Mouse (Mus musculus): ENCODE data around the gene 1700011L22Rik. TPM values are rescaled to one million over a fixed set of nuclear protein-coding genes. Genes with fewer than 3 reads are reported as not detected.
A peak's percentile ranks its signal among the peaks of the same experiment; 100 is the strongest.

Gene 1700011L22Rik
- polyA plus RNA-seq (2016; fragmentation: Nextera tagmentation; extraction: Ambion mirVana) = not detected in 2 replicates

GRCm38 (mm10) chr8:79248470-79248869 is at the start of gene 1700011L22Rik:
TSS of gene 1700011L22Rik (minus strand) at chr8:79248570.
- H3K4me3 ChIP-seq = no peak within 1 kb of the TSS
- H3K4me1 ChIP-seq = no peaks in the 10 kb centered on the region
- H3K4me2 ChIP-seq = no peak within 1 kb of the TSS
- ATAC-seq = no peak
- 67% methylated on average over 6 of the region's 6 CpGs for WGBS (ENCODE audit: insufficient replicate concordance)
- no peaks in the 10 kb centered on the region for H3K9me3 ChIP-seq (replicated peaks)
- no peaks in the 10 kb centered on the region for H3K27me3 ChIP-seq (replicated peaks)
- H3K27ac ChIP-seq = no peak within 1 kb of the TSS
- no peaks in the 10 kb centered on the region for H3K36me3 ChIP-seq
- H3K9ac ChIP-seq = no peak within 1 kb of the TSS

- H3K27ac ChIP-seq = no peak overlapping the region
- 55% methylated on average over 3 of the region's 3 CpGs for WGBS (ENCODE audit: insufficient replicate concordance)
- no peak for ATAC-seq
- no peaks in the 10 kb centered on the region for H3K9me3 ChIP-seq (replicated peaks)
- H3K36me3 ChIP-seq = no peaks in the 10 kb centered on the region
- H3K27me3 ChIP-seq (replicated peaks) = no peaks in the 10 kb centered on the region
- H3K9ac ChIP-seq = no peak overlapping the region
- peaks cover 23% of the 10 kb centered on the region for H3K4me1 ChIP-seq
- H3K4me3 ChIP-seq = no peak overlapping the region
- H3K4me2 ChIP-seq = no peak overlapping the region
These were observed 49.4 kb upstream of the 1700011L22Rik start for GRCm38 (mm10) chr8:79297763-79298162.

GRCm38 (mm10) chr8:79295276-79296105 is 47.1 kb upstream of the 1700011L22Rik start:
- H3K4me2 ChIP-seq = peak overlapping the region; percentile 89
- H3K27ac ChIP-seq = peak overlapping the region; percentile 84
- H3K27me3 ChIP-seq (replicated peaks) = no peaks in the 10 kb centered on the region
- ATAC-seq = no peak
- H3K4me3 ChIP-seq = peak overlapping the region; percentile 78
- no peaks in the 10 kb centered on the region for H3K9me3 ChIP-seq (replicated peaks)
- H3K9ac ChIP-seq = peak overlapping the region; percentile 90
- 14% methylated on average over 18 of the region's 18 CpGs for WGBS (ENCODE audit: insufficient replicate concordance)
- no peaks in the 10 kb centered on the region for H3K36me3 ChIP-seq
- peaks cover 28% of the 10 kb centered on the region for H3K4me1 ChIP-seq

DNA sequence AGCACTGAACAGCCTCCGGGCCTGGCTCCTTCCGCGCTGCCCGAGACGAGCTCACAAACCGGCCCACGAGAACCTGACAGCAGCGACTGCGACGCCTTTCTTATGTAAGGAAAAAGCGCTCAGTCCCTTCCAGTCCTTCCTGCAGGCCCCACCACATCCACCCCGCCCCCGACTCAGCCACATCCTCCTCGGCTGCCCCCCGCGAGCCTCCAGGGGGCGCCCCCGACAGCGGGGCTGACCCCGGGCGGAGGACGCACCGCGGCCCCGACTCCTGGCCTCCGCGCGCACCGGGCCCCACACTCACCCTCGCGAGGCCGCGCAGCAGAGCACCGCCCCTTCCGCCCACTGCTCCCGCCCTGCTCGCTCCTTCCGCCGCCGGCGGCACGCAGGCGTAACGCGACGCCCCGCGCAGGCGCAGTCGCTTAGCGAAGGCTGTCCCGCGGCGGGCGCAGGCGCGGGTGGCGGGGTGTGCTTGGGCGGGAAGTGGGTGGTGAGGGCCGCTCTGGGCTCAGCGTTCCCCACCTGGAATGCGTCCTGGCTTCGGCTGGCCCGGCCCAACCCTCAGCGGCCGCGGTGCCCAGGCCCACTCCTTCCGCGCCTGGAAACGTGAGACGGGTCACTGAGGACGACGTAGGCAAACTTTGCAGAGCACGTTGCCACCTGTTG is 46.4 kb upstream of the 1700011L22Rik start, which contains the start of gene Mmaa:
TSS of gene Mmaa (minus strand) at position 328 of the 666 bp plus-strand sequence.
- WGBS (ENCODE audit: insufficient replicate concordance) = 3% methylated on average over 69 of the region's 74 CpGs

GRCm38 (mm10) chr8:79293841-79294240 is 45.5 kb upstream of the 1700011L22Rik start:
- H3K27ac ChIP-seq = no peak overlapping the region
- 62% methylated on average over 3 of the region's 3 CpGs for WGBS (ENCODE audit: insufficient replicate concordance)
- H3K9me3 ChIP-seq (replicated peaks) = no peaks in the 10 kb centered on the region
- peak overlapping the region; percentile 89 for H3K4me2 ChIP-seq
- peak overlapping the region; percentile 78 for H3K4me3 ChIP-seq
- H3K36me3 ChIP-seq = no peaks in the 10 kb centered on the region
- H3K27me3 ChIP-seq (replicated peaks) = no peaks in the 10 kb centered on the region
- H3K9ac ChIP-seq = peak overlapping the region; percentile 90
- no peak for ATAC-seq
- peaks cover 28% of the 10 kb centered on the region for H3K4me1 ChIP-seq

More for the DNA sequence above, 46.4 kb upstream of the 1700011L22Rik start, which contains the start of gene Mmaa:
- H3K4me3 ChIP-seq = peak within 1 kb of the TSS; percentile 78
- peaks cover 28% of the 10 kb centered on the region for H3K4me1 ChIP-seq
- peak within 1 kb of the TSS; percentile 90 for H3K9ac ChIP-seq
- ATAC-seq = peak; percentile 98
- peak within 1 kb of the TSS; percentile 84 for H3K27ac ChIP-seq
- H3K4me2 ChIP-seq = peak within 1 kb of the TSS; percentile 89
- H3K9me3 ChIP-seq (replicated peaks) = no peaks in the 10 kb centered on the region
- H3K36me3 ChIP-seq = no peaks in the 10 kb centered on the region
- no peaks in the 10 kb centered on the region for H3K27me3 ChIP-seq (replicated peaks)

DNA sequence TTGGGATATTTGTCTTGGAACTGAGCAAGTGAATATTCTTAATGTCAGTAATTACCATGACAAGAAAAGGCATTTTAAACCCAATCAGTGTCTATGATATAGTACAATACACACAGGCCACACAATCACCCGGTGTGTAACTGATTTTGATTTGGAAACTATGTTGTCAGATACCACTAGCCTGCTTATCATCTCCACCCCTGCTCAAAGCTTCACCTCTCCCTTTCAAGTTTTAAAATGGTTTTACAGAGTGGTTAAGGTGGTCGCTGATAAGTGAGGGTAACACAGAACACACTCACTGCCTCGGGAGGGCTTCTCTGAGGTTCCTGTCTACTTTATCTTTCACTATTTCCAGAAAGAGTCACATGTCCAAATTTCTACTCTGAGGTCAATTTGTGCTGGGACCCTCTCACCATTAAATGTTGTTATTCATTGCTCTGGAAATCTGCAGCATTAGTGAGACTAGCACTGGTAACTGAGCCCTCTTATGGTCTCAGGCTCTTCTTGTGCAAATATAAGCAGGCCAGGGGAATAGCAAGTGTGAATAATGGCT is 44.4 kb upstream of the 1700011L22Rik start:
- Histone ChIP-seq H3K36me3 (no peaks in the 10 kb centered on the region), H3K9ac (no peak overlapping the region), H3K9me3 (replicated peaks) (no peaks in the 10 kb centered on the region), H3K4me3 (no peak overlapping the region), H3K4me1 (peaks cover 28% of the 10 kb centered on the region), H3K4me2 (no peak overlapping the region; the same call in 1 of the 2 replicates), H3K27ac (no peak overlapping the region), H3K27me3 (replicated peaks) (no peaks in the 10 kb centered on the region)
- 19% methylated on average over 3 of the region's 3 CpGs for WGBS (ENCODE audit: insufficient replicate concordance)
- ATAC-seq = no peak

GRCm38 (mm10) chr8:79289592-79289991 is 41.2 kb upstream of the 1700011L22Rik start:
- no peaks in the 10 kb centered on the region for H3K9me3 ChIP-seq (replicated peaks)
- no peak overlapping the region for H3K4me2 ChIP-seq
- H3K36me3 ChIP-seq = no peaks in the 10 kb centered on the region
- no peak overlapping the region for H3K4me3 ChIP-seq
- no peak for ATAC-seq
- 72% methylated on average over 5 of the region's 5 CpGs for WGBS (ENCODE audit: insufficient replicate concordance)
- no peaks in the 10 kb centered on the region for H3K27me3 ChIP-seq (replicated peaks)
- H3K4me1 ChIP-seq = peaks cover 17% of the 10 kb centered on the region
- no peak overlapping the region for H3K27ac ChIP-seq
- no peak overlapping the region for H3K9ac ChIP-seq

DNA sequence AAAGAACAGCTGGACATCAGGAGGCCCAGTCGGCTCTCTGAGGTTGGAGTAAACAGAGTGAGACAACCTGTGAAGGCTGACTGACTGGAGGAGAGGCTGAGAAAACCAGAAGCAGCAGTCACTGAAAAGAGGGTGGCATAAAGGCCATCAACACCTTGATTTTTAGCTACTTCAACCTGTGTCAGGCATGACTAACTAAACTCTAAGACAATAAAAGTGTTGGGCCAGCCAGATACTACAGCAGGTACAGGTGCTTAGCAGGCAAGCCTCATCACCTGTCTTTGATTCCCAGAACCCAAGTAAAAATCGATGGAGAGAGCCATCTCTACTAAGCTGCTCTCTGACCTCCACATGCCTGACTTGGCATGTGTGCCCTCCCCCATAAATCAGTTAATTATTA is 40.3 kb upstream of the 1700011L22Rik start:
- Histone ChIP-seq H3K4me2 (no peak overlapping the region), H3K27me3 (replicated peaks) (no peaks in the 10 kb centered on the region), H3K9me3 (replicated peaks) (no peaks in the 10 kb centered on the region), H3K9ac (no peak overlapping the region), H3K4me1 (peaks cover 14% of the 10 kb centered on the region), H3K27ac (no peak overlapping the region), H3K36me3 (no peaks in the 10 kb centered on the region), H3K4me3 (no peak overlapping the region)
- no peak for ATAC-seq
- WGBS (ENCODE audit: insufficient replicate concordance) = 52% methylated on average over 2 of the region's 2 CpGs

- Histone ChIP-seq H3K36me3 (no peaks in the 10 kb centered on the region), H3K9me3 (replicated peaks) (no peaks in the 10 kb centered on the region), H3K4me3 (no peak overlapping the region), H3K27me3 (replicated peaks) (no peaks in the 10 kb centered on the region), H3K9ac (no peak overlapping the region), H3K4me2 (no peak overlapping the region), H3K4me1 (peaks cover 9% of the 10 kb centered on the region), H3K27ac (no peak overlapping the region)
- no peak for ATAC-seq
- WGBS (ENCODE audit: insufficient replicate concordance) = 71% methylated on average over 4 of the region's 4 CpGs
These were observed 39.9 kb upstream of the 1700011L22Rik start for GRCm38 (mm10) chr8:79288250-79288649.

- Histone ChIP-seq H3K4me3 (no peak overlapping the region), H3K27me3 (replicated peaks) (no peaks in the 10 kb centered on the region), H3K9ac (no peak overlapping the region), H3K27ac (no peak overlapping the region), H3K36me3 (no peaks in the 10 kb centered on the region), H3K4me2 (no peak overlapping the region), H3K9me3 (replicated peaks) (no peaks in the 10 kb centered on the region), H3K4me1 (no peaks in the 10 kb centered on the region)
- 69% methylated on average over 3 of the region's 3 CpGs for WGBS (ENCODE audit: insufficient replicate concordance)
- ATAC-seq = no peak
These were observed 38.1 kb upstream of the 1700011L22Rik start for GRCm38 (mm10) chr8:79286424-79286823.

DNA sequence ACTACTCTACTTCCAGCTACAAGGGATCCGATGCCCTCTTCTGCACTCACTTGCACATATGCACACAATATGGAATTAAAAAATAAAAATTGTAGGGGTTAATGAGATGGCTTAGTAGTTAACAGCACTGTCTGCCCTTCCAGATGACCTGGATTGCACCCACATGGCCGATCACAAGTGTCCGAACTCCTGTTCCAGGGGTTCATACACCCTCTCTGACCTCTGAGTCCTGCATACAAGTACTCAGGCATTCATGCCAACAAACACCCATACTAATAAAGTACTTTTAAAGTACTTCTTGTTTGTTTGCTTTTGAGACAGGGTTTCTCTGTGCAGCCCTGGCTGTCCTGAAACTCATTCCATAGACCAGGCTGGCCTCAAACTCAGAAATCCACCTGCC is 36.3 kb upstream of the 1700011L22Rik start:
- no peak for ATAC-seq
- no peak overlapping the region for H3K9ac ChIP-seq
- H3K4me1 ChIP-seq = no peaks in the 10 kb centered on the region
- H3K4me3 ChIP-seq = no peak overlapping the region
- 0 out of 2 replicates have a peak, but pooled peaks cover 3% of the 10 kb centered on the region for H3K36me3 ChIP-seq
- H3K27me3 ChIP-seq (replicated peaks) = no peaks in the 10 kb centered on the region
- no peak overlapping the region for H3K4me2 ChIP-seq
- H3K27ac ChIP-seq = no peak overlapping the region
- 81% methylated on average over 3 of the region's 3 CpGs for WGBS (ENCODE audit: insufficient replicate concordance)
- H3K9me3 ChIP-seq (replicated peaks) = no peaks in the 10 kb centered on the region

DNA sequence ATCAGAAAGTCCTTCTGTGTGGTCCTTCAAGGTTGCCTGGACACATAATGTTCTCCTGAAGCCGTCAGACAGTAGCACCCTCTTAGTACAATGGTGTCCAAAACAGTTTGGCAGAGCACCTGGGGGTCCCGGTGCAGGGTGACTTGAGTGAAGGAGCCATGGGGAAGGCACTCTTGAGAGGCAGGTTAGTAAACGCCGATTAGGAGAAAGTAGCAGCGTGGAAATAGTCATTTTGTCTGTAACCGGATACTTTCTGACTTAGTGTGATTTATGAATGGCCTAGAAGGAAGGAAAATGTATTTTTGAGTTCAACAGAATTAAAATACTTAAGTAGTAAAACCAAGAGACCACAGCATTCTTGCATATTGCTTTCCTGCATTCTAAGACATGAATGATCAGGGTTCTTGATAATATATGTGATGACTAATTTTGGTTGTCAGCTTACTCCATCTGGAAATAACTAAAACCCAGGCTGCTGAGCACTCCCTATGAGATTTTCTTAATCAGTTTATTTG is 33.1 kb upstream of the 1700011L22Rik start:
- Histone ChIP-seq H3K27me3 (replicated peaks) (no peaks in the 10 kb centered on the region), H3K9ac (no peak overlapping the region), H3K9me3 (replicated peaks) (no peaks in the 10 kb centered on the region), H3K36me3 (0 out of 2 replicates have a peak, but pooled peaks cover 7% of the 10 kb centered on the region), H3K4me2 (no peak overlapping the region), H3K27ac (no peak overlapping the region), H3K4me3 (no peak overlapping the region), H3K4me1 (no peaks in the 10 kb centered on the region)
- 86% methylated on average over 6 of the region's 6 CpGs for WGBS (ENCODE audit: insufficient replicate concordance)
- no peak for ATAC-seq

All from liver, embryonic 12.5 days (tissue).